Mouse (Mus musculus) E14TG2a.4 (cell line): Measurements from ENCODE around the gene Dennd4c.
"Not testable (repeated sequence)": the region's sequence is repeated elsewhere in the genome, so short reads cannot be mapped to it uniquely, and the experiment has no call there.

Experiments
- H3K27me3 ChIP-seq: 2 replicates; pipeline ENCODE4 v1.6.1; 2014; ENCODE audit warnings: low read length, control low read depth; ENCODE audit not compliant: insufficient read depth
- H3K36me3 ChIP-seq: 2 replicates; pipeline ENCODE4 v1.6.1; 2014; ENCODE audit warnings: low read length, control low read depth; ENCODE audit not compliant: insufficient read depth
- H3K4me1 ChIP-seq: replicated peaks from 2 replicates; pipeline ENCODE4 v1.6.1; 2014; ENCODE audit warnings: low read depth, low read length, control low read depth
- H3K4me3 ChIP-seq: replicated peaks from 2 replicates; pipeline ENCODE4 v1.5.1; 2014; ENCODE audit warnings: mild to moderate bottlenecking, low read length
- H3K9me3 ChIP-seq: 2 replicates; pipeline ENCODE4 v1.6.1; 2014; ENCODE audit warnings: low read length, control low read depth
- CTCF ChIP-seq: conservative IDR thresholded peaks from 2 replicates; pipeline ENCODE4 v1.5.1; 2014; ENCODE audit warnings: low read length
- NANOG ChIP-seq: IDR thresholded peaks from 2 replicates; pipeline ENCODE4 v1.6.1; 2014; ENCODE audit warnings: borderline replicate concordance, low read length, mixed read lengths
- POU5F1 ChIP-seq: IDR thresholded peaks from 2 replicates; pipeline ENCODE4 v1.6.1; 2014; ENCODE audit warnings: low read length, borderline replicate concordance

Gene Dennd4c

DNA sequence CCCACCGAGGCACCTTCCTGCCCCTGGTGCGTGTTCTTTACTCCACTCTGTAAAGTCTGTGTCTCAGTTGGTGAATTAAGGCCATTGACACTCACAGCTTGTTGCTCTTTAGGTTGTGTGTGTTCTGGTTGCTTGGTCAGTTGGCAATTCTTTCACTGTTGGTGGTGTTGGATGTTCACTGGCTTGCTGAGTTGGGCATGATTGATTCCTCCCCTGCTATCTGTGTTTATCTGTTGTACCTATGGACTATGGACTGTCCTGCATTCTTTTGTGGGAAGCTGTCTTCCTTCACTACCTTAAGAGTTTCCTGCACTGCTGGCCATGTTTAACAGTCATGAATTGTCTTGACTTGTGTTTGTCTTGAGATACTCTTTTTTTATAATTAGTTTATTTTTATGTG, 83.5 kb downstream of the Dennd4c start:
- no peaks in the 10 kb centered on the region for H3K4me1 ChIP-seq
- H3K4me3 ChIP-seq: no peak overlapping the region
- TF ChIP-seq NANOG: no peak
- TF ChIP-seq POU5F1: no peak
- no peak for TF ChIP-seq CTCF
- H3K36me3 ChIP-seq: peaks cover 41% of the 10 kb centered on the region
- no peaks in the 10 kb centered on the region for H3K27me3 ChIP-seq
- no peaks in the 10 kb centered on the region for H3K9me3 ChIP-seq

DNA sequence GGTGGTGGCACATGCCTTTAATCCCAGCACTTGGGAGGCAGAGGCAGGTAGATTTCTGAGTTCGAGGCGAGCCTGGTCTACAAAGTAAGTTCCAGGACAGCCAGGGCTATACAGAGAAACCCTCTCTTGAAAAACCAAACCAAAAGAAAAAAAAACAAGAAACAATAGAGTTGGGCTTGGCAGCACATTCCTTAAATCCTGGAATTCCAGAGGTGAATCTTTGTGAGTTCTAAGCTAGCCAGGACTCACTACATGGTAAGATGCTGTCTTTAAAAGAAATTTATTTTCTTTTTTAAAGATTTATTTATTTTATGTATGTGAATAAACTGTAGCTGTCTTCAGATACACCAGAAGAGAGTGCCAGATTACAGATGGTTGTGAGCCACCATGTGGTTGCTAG, 92.8 kb downstream of the Dennd4c start:
- H3K27me3 ChIP-seq, H3K4me1 ChIP-seq, H3K9me3 ChIP-seq, H3K4me3 ChIP-seq: not testable (repeated sequence)
- peaks cover 41% of the 10 kb centered on the region for H3K36me3 ChIP-seq

DNA sequence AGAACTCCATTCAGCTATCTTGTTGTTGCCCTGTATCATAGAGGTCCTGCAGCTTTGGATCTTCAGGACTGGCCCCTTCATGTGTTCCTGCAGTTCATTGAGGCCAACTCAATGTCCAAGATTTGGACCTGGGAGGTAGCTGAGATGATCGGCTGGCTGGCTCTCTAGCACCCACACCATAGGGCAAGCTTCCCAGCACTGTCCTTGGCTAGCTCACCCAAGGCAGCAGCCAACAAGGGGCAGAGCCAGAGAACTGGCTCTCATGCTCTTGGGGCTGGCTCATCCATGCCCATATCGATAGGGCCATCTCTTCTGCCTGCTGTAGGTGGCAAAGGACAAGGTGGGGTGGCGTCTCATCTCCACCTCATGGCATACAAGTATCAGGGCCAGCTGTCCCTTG, 97.0 kb downstream of the Dennd4c start:
- no peaks in the 10 kb centered on the region for H3K4me1 ChIP-seq
- no peaks in the 10 kb centered on the region for H3K9me3 ChIP-seq
- no peak for TF ChIP-seq NANOG
- TF ChIP-seq CTCF: no peak
- TF ChIP-seq POU5F1: no peak

DNA sequence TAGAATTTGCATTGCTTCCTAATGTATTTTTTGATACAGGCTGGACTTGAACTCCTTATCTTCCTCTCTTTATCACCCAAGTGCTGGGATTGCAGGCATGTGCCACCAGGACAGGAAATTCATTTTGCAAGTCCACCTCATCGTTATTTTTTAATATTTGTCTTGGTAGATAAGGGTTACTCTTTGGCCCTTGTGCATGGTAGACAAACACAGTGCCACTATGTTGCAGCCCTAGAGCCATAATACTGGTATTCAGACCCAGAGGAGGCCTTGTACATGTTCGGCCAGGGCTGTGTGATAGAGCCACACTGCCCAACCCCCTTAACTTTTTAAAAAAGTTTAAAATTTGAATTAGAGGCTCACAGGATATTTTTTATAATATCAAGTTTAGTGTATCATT, 98.9 kb downstream of the Dennd4c start:
- H3K9me3 ChIP-seq: no peaks in the 10 kb centered on the region
- peaks cover 25% of the 10 kb centered on the region for H3K36me3 ChIP-seq
- TF ChIP-seq NANOG: no peak
- no peak for TF ChIP-seq POU5F1
- TF ChIP-seq CTCF: no peak
- H3K4me3 ChIP-seq: no peak overlapping the region
- peaks cover 6% of the 10 kb centered on the region for H3K4me1 ChIP-seq
- no peaks in the 10 kb centered on the region for H3K27me3 ChIP-seq

More for the DNA sequence above, 97.0 kb downstream of the Dennd4c start:
- H3K4me3 ChIP-seq: no peak overlapping the region
- H3K36me3 ChIP-seq: peaks cover 28% of the 10 kb centered on the region
- H3K27me3 ChIP-seq: no peaks in the 10 kb centered on the region

DNA sequence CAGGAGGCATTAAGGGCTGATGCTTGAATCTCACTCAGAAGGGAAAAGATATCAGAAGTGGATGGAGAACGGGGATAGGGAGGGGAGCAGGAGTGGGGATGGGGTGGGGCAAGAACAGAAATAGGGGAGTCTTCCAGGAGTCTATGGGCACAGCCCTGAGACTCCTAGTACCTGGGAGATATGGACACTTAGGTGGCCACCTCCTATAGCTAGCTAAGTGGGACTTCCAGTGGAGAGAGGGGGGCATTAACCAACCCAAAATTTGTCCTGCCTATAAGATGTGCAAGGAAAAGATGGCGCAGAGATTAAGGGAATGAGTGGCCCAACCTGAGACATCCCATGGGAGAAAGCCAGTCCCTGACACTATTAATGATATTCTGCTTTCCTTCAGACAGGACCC, 103.0 kb downstream of the Dennd4c start:
- H3K4me1 ChIP-seq: peaks cover 16% of the 10 kb centered on the region
- H3K27me3 ChIP-seq: no peaks in the 10 kb centered on the region
- H3K9me3 ChIP-seq: no peaks in the 10 kb centered on the region
- H3K36me3 ChIP-seq: peaks cover 48% of the 10 kb centered on the region
- H3K4me3 ChIP-seq: no peak overlapping the region
- TF ChIP-seq POU5F1 (no peak), CTCF (no peak), NANOG (no peak)

DNA sequence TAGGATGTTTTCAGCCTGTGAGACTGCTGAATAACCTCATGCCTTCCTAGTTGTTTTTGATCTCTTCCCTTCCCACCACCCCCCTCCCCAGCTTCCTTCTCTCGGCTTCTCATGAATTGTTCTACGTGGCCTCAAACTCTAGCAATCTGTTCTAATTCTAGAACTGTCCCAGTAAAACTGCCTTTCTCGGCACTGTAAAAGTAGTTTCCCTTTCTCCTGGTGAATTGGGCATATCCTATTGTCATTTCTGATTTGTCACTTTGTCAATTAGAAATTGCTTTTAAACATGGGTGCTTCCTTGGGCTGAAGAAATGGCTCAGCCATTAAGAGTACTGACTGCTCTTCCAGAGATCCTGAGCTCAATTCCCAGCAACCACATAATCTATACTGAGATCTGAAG, 103.7 kb downstream of the Dennd4c start:
- TF ChIP-seq POU5F1 (no peak), CTCF (no peak), NANOG (no peak)
- H3K27me3 ChIP-seq: no peaks in the 10 kb centered on the region
- H3K36me3 ChIP-seq: peaks cover 49% of the 10 kb centered on the region
- no peak overlapping the region for H3K4me3 ChIP-seq
- no peaks in the 10 kb centered on the region for H3K9me3 ChIP-seq
- H3K4me1 ChIP-seq: peaks cover 16% of the 10 kb centered on the region

DNA sequence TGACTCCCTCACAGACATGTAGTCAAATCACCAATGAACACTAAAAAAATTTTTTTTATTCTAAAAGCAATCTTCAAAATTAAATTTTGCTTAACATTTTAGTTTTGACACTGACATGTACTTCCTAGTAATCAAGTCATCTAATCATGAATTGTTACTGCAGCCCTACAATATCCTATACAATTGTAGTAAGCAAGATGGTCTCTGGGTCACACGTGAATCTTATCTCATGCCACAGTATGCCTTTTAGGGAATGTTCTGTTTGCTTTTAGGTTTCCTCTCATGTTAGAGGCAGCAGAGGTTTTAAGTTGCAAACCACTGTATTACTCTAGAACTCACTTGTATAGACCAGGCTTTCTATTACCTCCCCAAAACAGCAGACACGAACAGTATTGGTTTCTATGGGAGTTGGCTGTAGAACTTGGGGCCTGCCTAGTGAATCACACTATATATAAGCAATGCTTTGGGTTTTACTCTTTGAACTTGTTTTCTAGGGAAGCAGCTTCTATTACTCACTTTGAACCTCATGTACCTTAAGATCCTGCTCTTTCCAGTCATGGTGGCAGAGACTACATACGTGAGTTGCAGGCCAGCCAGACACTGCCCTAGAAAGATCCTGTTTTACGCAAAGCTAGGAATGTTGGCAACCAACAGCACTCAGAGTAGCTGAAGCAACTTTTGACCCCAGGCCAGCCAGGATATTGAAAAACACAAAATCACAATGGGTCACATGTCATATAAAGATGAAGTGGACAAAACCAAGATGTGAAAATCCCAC, 104.6 kb downstream of the Dennd4c start:
- Histone ChIP-seq H3K27me3 (no peaks in the 10 kb centered on the region), H3K4me1 (peaks cover 16% of the 10 kb centered on the region), H3K4me3 (no peak overlapping the region), H3K9me3 (no peaks in the 10 kb centered on the region), H3K36me3 (peaks cover 42% of the 10 kb centered on the region)
- TF ChIP-seq NANOG (no peak), POU5F1 (no peak), CTCF (no peak)

DNA sequence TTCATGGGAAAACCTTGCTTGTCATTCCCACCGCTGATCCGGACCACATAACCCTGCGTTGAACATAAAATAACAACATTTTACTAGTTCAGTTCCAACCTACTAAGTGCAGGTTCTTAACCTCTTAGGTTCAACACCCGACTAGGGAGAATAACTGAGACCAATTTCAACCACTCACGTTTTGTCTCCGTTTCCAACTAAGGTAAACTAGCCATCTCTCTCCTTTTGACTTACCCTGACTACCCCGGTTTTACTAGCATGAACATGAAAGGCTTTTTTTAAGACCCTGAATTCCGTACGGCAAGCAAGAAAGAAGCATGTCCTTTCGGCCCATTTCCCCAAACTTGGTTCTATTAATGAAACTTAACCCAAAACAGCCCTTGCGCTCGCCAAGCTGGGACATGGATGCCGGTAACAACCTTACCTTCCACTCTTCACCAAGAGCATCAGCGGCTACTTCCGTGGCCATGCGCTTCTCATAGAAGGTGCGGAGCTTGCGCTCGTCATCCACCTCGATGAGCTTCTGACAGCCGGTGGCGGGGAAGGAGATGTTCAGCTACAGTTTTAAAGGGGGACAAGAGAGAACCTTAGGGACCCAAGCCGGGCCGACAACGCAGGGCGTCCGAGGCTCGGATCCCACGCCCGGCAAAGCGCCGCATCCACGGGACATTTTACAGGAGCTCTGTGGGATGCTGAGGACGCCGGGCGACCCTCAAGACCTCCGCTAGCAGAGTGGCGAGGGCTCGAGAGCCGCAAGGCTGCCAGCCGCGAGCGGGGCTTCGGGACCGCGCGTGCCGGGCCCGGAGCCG, 108.2 kb downstream of the Dennd4c start:
- H3K9me3 ChIP-seq: no peaks in the 10 kb centered on the region
- peaks cover 21% of the 10 kb centered on the region for H3K4me1 ChIP-seq
- H3K36me3 ChIP-seq: peaks cover 44% of the 10 kb centered on the region
- H3K27me3 ChIP-seq: no peaks in the 10 kb centered on the region
- TF ChIP-seq NANOG: no peak
- TF ChIP-seq POU5F1: no peak
- no peak for TF ChIP-seq CTCF
- H3K4me3 ChIP-seq: peak overlapping the region; percentile 93
